Mouse (Mus musculus): Measurements from ENCODE around the gene Hist1h2be.

GRCm38 (mm10) chr13:23550761-23551145, 70.2 kb downstream of the Hist1h2be start:
- no peak for TF ChIP-seq CTCF (IDR thresholded peaks at IDR 0.05; ENCODE audit: extremely low read depth, insufficient read length, insufficient replicate concordance, low read depth, low read length)
- no peak for TF ChIP-seq POLR2A (IDR thresholded peaks at IDR 0.05; ENCODE audit: low read depth, low read length)

Measured in small intestine, adult 2 months (tissue).